23 mouse cellular contexts compared by ENCODE assay signal in genomic region chr12:5161631-5162030, GRCm38 (mm10).
DNase-seq lines count a peak whose midpoint lies in the region; TF ChIP-seq lines count a peak whose summit lies in the region.
"Had no signal": no experiment of that assay in that cellular context is flagged by ENCODE, and none has a peak within 500 bp of the region (broad histone marks: within the 10 kb centered on the region; RNA-seq: fewer than 3 reads in every experiment).

No protein-coding gene starts in this region.

- no peak for TF ChIP-seq CTCF in layer of hippocampus, adult 2 months (conservative IDR thresholded peaks at IDR 0.05)

- no peaks in the 10 kb centered on the region for H3K4me1 ChIP-seq in brown adipose tissue, adult 24 weeks (ENCODE audit: control insufficient read depth, insufficient read depth, insufficient read length, low read length)
- H3K4me1 ChIP-seq: forebrain, embryonic 12.5 days; hindbrain, embryonic 12.5 days had no signal

- 0 out of 2 replicates have a peak overlapping the region, but pooled peaks have one; percentile 1 for H3K27ac ChIP-seq in layer of hippocampus, adult 2 months
- H3K27ac ChIP-seq in brown adipose tissue, adult 24 weeks (replicated peaks; ENCODE audit: low read depth, low read length) = peak overlapping the region; percentile 72
- H3K27ac ChIP-seq: embryonic facial prominence, embryonic 10.5 days; embryonic facial prominence, embryonic 13.5 days; forebrain, embryonic 12.5 days; forebrain, embryonic 15.5 days; hindbrain, embryonic 12.5 days; hindbrain, embryonic 15.5 days had no signal

- DNase-seq in adrenal gland, postnatal 14 days = peak; percentile 32
- no peak for DNase-seq in adrenal gland, postnatal 4 days (ENCODE audit: low spot score in 2 of 2)
- no peak for DNase-seq in layer of hippocampus, adult 2 months (ENCODE audit: low spot score in 2 of 2)
- DNase-seq in layer of hippocampus, postnatal 10 days (ENCODE audit: low spot score in 2 of 2) = no peak
- DNase-seq in NIH3T3 (ENCODE audit: low read depth) = peak; percentile 59
- DNase-seq in cerebellum, adult 11-12 months = no peak
- DNase-seq: cerebellum, adult 2 months; cerebellum, postnatal 10 days; cerebellum, postnatal 36 days; embryo, embryonic 11 days; gastrocnemius, postnatal 10 days; gastrocnemius, postnatal 36 days; heart, adult 11 months; kidney, adult 11 months; kidney, adult 8-10 months had no signal

- H3K4me3 ChIP-seq in layer of hippocampus, adult 2 months = no peak overlapping the region
- no peak overlapping the region for H3K4me3 ChIP-seq in brown adipose tissue, adult 24 weeks (ENCODE audit: insufficient read depth, low read depth, low read length)
- H3K4me3 ChIP-seq: embryonic facial prominence, embryonic 10.5 days; embryonic facial prominence, embryonic 13.5 days; erythroblast, embryonic 14.5 days; forebrain, embryonic 12.5 days; forebrain, embryonic 15.5 days; hindbrain, embryonic 12.5 days; hindbrain, embryonic 15.5 days had no signal

Comparison
In these comparisons a context has a peak if more than half of its experiments do, and no peak if none do; other contexts are left out.
1. DNase-seq: peak in adrenal gland, postnatal 14 days (single experiment) and NIH3T3 (single experiment); none in adrenal gland, postnatal 4 days (0 of 2), layer of hippocampus, adult 2 months (0 of 2), layer of hippocampus, postnatal 10 days (0 of 2) and cerebellum, adult 11-12 months (single experiment).